Mouse (Mus musculus): ENCODE measurements at regions not wholly inside any gene's neighbourhood (a gene's known extent, or its start where the extent isn't known, plus 50 kb on each side); places are given as distances from the start of the nearest gene placed in this dataset.

- no peak for ATAC-seq (ENCODE audit: insufficient number of reproducible peaks, insufficient read depth, low FRiP score, low TSS enrichment, low read depth)
- no peaks in the 10 kb centered on the region for H3K4me1 ChIP-seq
- H3K36me3 ChIP-seq = no peaks in the 10 kb centered on the region
- whole genome bisulfite sequencing = 74% methylated on average over 1 of the region's 1 CpGs
- no peak overlapping the region for H3K4me3 ChIP-seq
- H3K27ac ChIP-seq = no peak overlapping the region
- H3K27me3 ChIP-seq = no peaks in the 10 kb centered on the region
- no peak overlapping the region for H3K9ac ChIP-seq
- no peaks in the 10 kb centered on the region for H3K9me3 ChIP-seq
- H3K4me2 ChIP-seq = no peak overlapping the region
These were observed 1781.7 kb downstream of the Pcdh7 start for GRCm38 (mm10) chr5:59499441-59499840.

DNA sequence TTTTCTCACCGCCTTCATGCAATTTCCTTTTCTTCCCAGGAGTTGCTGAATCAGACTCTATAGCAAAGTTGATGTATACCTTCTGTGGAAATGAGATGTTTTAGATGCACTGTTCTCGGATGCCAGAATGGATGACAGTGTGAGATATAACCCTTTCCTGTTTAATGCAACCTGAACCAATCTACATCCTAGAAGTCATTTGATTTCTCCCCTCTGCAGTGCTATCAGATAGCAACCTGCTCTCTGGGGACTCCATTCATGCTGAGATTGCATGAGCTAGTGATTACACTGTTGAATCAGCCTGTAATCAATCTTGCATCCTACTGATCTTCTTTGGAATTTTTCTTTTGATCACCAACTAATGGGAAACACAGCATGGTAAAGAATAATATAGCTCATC, 1827.9 kb downstream of the Pcdh7 start:
- Histone ChIP-seq H3K27me3 (no peaks in the 10 kb centered on the region), H3K27ac (no peak overlapping the region), H3K9ac (no peak overlapping the region), H3K9me3 (no peaks in the 10 kb centered on the region), H3K4me2 (no peak overlapping the region), H3K36me3 (no peaks in the 10 kb centered on the region), H3K4me1 (no peaks in the 10 kb centered on the region), H3K4me3 (no peak overlapping the region)
- 42% methylated on average over 2 of the region's 2 CpGs for WGBS
- ATAC-seq (ENCODE audit: insufficient number of reproducible peaks, insufficient read depth, low FRiP score, low TSS enrichment, low read depth) = no peak

DNA sequence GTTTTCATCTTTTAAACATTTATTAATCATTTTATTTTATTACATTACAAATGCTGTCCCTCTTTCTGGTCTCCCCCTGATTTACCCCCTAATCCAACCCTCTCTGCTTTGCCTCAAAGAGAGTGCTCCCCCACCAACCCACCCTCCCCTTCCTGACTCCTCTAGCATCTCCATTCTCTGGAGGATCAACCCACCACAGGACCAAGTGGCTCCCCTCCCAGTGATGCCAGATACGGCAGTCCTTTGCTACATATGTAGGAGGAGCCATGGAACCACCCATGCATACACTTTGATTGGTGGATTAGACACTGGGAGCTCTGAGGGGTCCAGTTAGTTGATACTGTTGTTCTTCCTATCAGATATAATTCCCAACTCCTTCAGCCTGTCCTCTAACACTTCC, 1873.4 kb downstream of the Pcdh7 start:
- 30% methylated on average over 1 of the region's 1 CpGs for WGBS

More for the DNA sequence above, 1873.4 kb downstream of the Pcdh7 start:
- Histone ChIP-seq H3K4me3 (no peak overlapping the region), H3K27ac (no peak overlapping the region), H3K9ac (no peak overlapping the region), H3K4me1 (no peaks in the 10 kb centered on the region), H3K9me3 (no peaks in the 10 kb centered on the region), H3K4me2 (no peak overlapping the region), H3K36me3 (no peaks in the 10 kb centered on the region), H3K27me3 (no peaks in the 10 kb centered on the region)
- peak; percentile 52; the same call in 1 of the 2 replicates for ATAC-seq (ENCODE audit: insufficient number of reproducible peaks, insufficient read depth, low FRiP score, low TSS enrichment, low read depth)
